Comparison of ENCODE assay signal across 8 mouse cellular contexts in the genomic region with DNA sequence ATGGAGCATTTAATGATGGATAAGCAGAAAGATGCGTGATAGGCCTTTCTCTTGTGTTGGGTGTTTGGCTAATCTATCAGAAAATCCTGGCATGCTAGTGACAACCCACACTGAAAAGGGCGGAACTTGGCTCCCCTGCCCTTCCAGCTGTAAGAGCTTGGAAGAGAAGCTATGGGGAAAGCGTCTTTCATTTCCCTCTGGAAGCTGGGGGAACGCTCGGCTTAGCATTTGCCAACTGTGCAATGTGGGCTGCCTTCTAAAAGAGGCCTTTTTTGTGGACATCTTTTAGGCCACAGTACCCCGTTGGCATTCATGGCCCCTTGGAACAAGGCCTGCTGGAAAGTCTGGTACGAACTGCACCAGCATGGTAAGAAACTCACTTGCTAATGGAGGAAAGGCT. TPM values are rescaled to one million over a fixed set of nuclear protein-coding genes. Genes with fewer than 3 reads are reported as not detected.
DNase-seq lines count a peak whose midpoint lies in the region.

No protein-coding gene starts in this region.

- peak; percentile 69 for DNase-seq in layer of hippocampus, adult 11-12 months (ENCODE audit: low spot score)
- DNase-seq in layer of hippocampus, adult 9-10 months (ENCODE audit: low spot score), result no peak
- DNase-seq in frontal cortex, postnatal 10 days (ENCODE audit: low spot score in 2 of 2), result peak; percentile 59 to 61
- peak; percentile 72 to 80 for DNase-seq in layer of hippocampus, postnatal 10 days (ENCODE audit: low spot score in 2 of 2)
- peak; percentile 67 for DNase-seq in right cerebral cortex, adult 18-20 months
- DNase-seq in thymus, postnatal 14 days, result no peak
- DNase-seq in embryo, embryonic 10 days (ENCODE audit: low spot score), result no peak
- no peak for DNase-seq in cerebellum, adult 9-10 months

RNA-seq across cellular contexts. Expression of a gene that starts 34.1 kb away (rescaled TPM):
- total RNA-seq in layer of hippocampus, postnatal 10 days (2021), result 1 to 10 TPM; 6.7 TPM

RNA-seq across cellular contexts. Expression of a gene that starts 41.5 kb away (rescaled TPM):
- total RNA-seq in layer of hippocampus, postnatal 10 days (2021), result 10 to 100 TPM; 43.8 to 43.9 TPM

Comparison
In these comparisons a context has a peak if more than half of its experiments do, and no peak if none do; other contexts are left out.
1. DNase-seq: peak in layer of hippocampus, adult 11-12 months (single experiment), frontal cortex, postnatal 10 days (2 of 2), layer of hippocampus, postnatal 10 days (2 of 2) and right cerebral cortex, adult 18-20 months (single experiment); none in layer of hippocampus, adult 9-10 months (single experiment), thymus, postnatal 14 days (single experiment), embryo, embryonic 10 days (single experiment) and cerebellum, adult 9-10 months (single experiment).